Mouse (Mus musculus) thymus, postnatal 10 days (tissue): ENCODE data around the gene Mansc4.

ENCODE experiments used
- DNase-seq, 2 experiments: peaks; one replicate each; pipeline ENCODE4 v3.0.0; 2021; ENCODE audit warnings: low spot score in 2 of 2

The Mansc4 gene

DNA sequence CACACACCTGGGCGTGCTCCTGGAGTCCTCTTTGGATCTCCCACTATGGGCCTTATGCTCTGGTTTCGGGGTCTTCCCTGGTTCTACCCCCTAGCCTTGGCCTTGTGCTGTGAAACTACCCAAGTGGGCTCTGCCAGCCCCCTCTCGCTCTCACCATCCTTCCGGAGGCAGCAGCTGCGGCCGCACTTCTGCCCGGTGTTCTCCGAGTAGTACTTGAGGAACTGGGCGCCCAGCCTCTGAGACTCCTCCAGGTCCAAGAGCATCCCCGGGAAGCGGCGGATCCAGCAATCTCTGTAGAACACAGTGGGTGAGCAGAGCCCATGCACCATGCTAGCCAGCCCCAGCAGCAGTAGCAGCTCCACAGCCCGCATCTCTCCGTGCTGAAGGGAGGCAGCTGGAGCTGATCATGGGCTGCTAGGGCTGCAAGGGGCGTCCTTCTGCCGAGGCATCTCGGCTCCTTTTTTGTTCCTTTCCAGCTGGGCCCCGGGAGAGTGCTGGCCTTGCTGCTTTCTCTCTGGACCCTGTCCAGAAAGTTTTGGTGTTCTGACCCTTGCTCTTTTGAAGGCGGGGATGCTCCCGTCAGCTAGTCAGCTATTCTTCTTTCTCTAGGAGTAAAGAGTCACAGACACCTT is at the start of gene Mansc4:
TSS of gene Mansc4 (minus strand) at position 439 of the 632 bp plus-strand sequence.
- peak in 1 of 2 experiments; percentile 12 for DNase-seq

DNA sequence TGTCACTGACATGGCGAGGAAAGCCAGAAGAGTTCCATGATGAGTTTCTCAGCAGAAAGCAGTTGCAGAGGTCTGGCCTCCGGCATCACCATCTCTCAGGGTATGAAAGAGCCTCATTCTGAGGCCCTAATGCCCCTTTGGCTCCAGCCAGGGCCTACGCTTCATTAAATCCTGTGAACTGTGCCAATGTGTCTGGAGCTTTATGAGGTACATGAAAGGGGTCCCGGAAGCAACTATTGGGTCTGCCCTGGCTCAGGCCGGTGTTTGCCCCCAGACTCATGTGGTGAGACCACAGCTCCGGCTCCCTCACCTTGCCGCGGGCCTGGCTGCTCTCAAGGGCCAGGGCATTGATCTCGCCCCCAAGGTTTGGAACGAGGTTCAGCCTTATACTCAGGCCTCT is 40.4 kb upstream of the Mansc4 start:
- no peak for DNase-seq

GRCm38 (mm10) chr6:147121320-147121719 is 34.5 kb upstream of the Mansc4 start:
- DNase-seq: no peak

DNA sequence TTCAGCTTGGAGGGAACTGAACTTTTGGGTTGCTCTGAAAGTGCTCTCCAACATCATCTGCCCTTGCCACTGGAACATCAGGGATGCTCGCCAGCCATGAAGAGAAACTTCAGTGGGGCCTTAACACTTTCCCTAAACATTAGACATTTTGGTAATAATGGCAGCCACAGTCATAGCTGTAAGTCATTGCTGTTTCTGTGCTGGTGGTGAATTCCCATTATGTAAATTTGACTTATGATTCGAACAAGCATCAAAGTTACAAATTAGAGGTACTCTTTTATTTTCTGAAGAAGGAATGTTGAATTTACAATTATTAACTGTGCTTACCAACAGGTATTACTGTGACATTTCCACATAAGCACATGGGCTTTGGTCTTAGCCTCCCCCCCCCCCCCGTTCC is 31.4 kb upstream of the Mansc4 start:
- no peak for DNase-seq

- DNase-seq: no peak
Measured at GRCm38 (mm10) chr6:147117764-147118163, 30.9 kb upstream of the Mansc4 start.

GRCm38 (mm10) chr6:147116579-147116978 is 29.7 kb upstream of the Mansc4 start:
- peak; percentile 42 to 82 for DNase-seq

DNA sequence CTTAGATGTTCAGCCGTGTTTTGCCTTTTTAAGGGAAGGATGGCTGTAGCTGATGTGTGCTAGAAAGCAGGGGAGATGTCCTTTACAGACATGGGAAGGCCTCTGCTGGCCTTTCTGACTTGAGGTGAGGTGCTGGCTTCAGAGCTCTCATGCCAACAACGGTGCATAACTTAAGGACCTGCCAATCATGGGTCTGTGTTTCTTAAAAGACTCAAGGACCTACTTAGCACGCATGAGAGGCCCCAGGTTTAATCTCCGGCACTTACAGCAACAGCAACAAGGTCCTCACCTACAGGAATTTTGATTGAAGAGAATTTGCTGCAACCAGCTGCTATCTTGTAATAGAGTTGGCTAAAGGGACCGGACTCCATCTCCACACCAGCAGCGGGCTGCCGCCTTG is 22.5 kb upstream of the Mansc4 start:
- DNase-seq: no peak

- no peak for DNase-seq
Measured at GRCm38 (mm10) chr6:147106716-147107115, 19.9 kb upstream of the Mansc4 start.

DNA sequence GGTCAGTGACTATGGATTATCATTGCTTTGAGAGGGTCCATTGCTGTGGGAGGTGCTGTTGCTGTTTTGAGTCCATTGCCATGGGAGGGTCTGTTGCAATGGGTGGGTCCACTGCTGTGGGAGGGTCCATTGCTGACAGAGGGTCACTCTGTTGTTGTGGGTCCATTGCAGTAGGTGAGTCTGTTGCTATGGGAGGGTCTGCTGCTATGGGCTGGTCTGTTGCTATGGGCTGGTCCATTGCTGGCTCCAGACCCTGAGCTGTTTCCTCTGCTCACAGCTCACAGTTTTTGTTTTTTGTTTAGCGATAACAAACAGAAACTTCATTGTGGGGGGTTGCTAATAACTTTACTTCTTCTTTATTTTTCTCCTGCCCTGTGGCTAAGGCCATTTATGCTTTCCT is 18.7 kb upstream of the Mansc4 start:
- DNase-seq: no peak

DNA sequence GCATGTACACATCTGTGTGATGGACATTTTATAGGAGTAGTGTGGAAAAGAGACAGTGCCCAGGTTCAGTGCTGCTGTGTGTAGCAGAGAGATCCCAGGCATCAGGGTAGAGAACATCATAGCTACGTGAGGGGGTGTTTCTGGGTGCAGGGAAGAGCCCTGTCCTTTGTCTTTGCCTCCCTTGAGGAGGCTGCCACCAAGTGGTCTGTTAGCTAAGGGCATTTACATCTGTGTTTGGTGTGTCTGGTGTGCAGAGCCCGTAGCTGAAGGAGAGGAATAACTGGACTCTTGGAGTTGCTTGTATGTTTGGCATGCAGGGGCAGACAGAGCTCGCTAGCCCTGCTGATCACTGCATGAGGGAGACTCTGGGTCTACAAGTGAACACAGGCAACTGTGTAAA is 15.5 kb upstream of the Mansc4 start:
- DNase-seq: no peak

DNA sequence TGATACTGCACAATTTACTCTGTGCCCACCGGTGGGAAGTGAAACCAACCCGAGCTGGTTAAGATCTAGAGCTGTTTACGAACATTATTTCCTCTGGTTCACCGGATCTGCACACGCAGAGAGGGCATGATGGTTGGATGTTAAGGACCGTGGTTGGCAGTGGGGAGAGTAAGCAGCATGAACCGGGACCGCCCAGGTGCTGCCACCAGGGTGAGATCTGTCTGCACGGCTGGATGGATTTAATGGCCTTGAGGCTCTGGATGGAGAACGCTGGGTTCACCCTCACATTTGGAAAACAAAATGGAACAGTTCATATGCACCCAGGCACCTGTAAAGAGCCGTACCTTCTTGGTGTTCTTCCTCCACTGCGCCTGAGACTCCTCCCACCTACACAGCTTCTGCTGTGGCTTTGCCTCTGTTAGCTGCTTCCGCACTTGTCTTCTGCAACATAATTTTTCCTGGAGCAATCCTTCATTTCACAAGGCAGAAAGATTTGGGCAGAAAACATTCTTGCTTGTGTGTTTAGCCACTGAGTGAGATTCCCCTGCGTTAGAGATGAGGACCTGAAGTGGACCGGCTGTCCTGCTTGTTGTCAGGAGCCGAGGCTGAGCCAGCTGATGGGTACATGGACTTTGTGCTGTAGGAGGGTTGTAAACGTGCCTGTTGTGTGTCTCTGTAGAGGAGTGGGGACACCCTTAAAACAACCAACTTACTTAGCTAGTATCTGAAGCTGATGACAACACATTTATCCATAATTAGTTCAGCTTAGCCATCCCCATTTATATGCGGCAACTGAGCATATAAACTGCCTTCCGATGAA is 12.8 kb upstream of the Mansc4 start:
- DNase-seq: peak; percentile 36 to 41

DNA sequence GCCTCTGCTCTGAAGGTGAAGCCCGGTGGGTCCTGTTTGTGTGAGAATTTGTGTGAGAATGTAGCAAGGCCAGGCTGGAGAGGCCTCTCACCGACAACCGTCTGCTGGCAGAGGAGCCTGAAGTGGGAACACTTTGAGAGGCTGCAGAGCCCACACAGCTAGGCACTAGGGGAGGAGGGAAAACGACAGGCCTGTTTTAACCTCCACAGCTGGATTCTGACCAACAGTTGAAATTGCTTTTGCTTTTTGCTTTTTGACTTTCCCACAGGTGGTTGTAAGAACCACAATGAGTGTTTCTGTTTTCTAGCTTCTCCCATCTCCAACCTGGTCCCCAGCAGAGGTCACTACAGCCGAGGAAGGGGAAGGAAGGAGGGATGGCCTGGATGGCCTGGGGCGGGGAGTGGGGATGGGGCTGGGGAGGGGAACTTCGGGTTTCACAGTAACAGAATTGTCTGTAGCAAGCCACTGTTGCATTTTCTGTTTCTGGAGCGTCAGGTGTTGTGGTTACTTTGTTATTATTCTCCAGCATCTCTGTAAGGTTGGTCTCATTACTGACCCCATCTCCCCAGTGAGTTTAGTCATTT is 10.6 kb upstream of the Mansc4 start:
- no peak for DNase-seq

GRCm38 (mm10) chr6:147096934-147097333 is 10.1 kb upstream of the Mansc4 start:
- DNase-seq: no peak

DNA sequence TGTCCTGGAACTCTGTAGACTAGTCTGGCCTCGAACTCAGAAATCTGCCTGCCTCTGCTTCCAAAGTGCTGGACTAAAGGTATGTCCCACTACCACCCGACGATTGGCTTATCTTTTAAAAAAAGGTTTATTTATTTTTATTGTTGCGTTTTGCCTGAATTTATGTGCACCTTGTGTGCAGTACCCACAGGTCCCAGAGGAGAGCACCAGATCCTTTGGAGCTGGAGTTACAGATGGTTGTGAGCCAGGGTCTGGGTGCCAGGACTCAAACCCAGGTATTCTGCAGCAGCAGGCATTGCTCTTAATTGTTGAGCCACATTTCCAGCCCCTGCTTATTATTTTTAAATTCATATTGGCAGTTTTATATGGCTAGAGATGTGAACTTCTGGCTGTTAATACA is 9.3 kb upstream of the Mansc4 start:
- no peak for DNase-seq

DNA sequence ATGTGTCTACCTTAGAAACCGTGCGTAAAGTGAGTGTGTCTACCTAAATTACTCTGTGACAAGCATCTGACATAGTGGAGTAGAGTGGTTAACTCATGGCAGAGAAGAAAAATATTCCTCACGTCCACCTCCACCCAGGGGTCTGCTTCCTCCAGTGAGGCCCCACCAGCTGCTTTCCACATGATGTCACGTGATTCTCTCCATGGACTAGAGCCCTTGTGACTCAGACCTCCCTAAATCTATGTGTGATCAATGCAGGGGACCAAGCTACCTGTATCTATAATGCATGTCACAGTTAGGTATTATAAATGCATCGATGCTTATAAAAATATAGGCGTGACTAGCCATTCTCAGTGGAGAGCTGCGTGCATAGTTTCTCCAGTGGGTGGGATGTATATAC is 7.9 kb upstream of the Mansc4 start:
- DNase-seq: no peak

DNA sequence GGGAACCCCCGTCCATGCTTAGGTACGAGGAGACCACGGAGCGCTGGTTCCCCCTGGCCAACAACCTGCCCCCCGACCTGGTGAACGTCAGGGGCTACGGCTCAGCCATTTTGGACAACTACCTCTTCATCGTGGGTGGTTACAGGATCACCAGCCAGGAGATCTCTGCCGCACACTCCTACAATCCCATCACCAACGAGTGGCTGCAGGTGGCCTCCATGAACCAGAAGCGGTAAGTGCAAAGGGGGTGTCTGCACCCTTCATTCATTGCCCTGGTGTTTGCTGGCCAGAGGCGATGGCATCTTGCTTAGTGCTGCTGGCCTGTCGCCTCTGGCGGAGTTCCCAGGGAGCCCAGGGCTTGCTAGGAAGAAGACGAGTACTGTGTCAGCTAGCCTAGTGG is 5.3 kb upstream of the Mansc4 start:
- DNase-seq: peak in 1 of 2 experiments; percentile 12

GRCm38 (mm10) chr6:147091136-147092120 is 4.6 kb upstream of the Mansc4 start, which contains the start of gene Klhl42:
Gene Klhl42 (plus strand): TSS chr6:147091379.
- peak; percentile 77 to 81 for DNase-seq

GRCm38 (mm10) chr6:147090191-147090590 is 3.4 kb upstream of the Mansc4 start:
- no peak for DNase-seq

GRCm38 (mm10) chr6:147088517-147088916 is 1.7 kb upstream of the Mansc4 start:
- no peak for DNase-seq

DNA sequence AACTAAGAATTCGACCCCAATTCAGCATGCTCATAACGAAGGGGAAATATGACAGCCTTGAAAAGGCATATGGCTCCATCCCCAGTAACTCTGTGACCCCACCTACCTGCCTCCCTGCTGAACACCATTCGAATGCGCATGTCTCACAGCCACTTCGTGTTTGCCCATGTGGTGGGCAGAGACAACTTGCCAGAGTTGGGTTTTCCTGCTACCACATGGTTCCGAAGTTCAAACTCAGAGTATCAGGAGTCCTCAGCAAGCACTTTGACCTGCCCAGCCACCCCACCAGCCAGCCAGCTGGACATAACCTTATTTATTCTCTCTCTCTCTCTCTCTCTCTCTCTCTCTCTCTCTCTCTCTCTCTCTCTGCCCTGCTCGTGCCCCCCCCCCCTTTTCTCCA is 904 bp upstream of the Mansc4 start:
- no peak for DNase-seq

GRCm38 (mm10) chr6:147085398-147086040 is 1.3 kb downstream of the Mansc4 start:
- DNase-seq: no peak
